Mouse (Mus musculus) G1E (cell line): ENCODE results near the gene Pik3r1. TPM values are rescaled to one million over a fixed set of nuclear protein-coding genes. Genes with fewer than 3 reads are reported as not detected.

Experiments used
- ATAC-seq: 2 replicates; pipeline ENCODE4 v1.8.0; 2016; ENCODE audit warnings: mild to moderate bottlenecking; ENCODE audit not compliant: insufficient number of reproducible peaks, poor library complexity, low FRiP score, severe bottlenecking; ENCODE audit errors: extremely low read depth
- DNase-seq: peaks from one replicate; pipeline ENCODE4 v3.0.0; 2012; ENCODE audit warnings: low spot score
- H3K27me3 ChIP-seq: 2 replicates; pipeline ENCODE4 v1.6.1; 2012; ENCODE audit warnings: mild to moderate bottlenecking, low read length, inconsistent platforms; ENCODE audit not compliant: insufficient read depth
- H3K36me3 ChIP-seq: replicated peaks from 2 replicates; pipeline ENCODE3; 2012; ENCODE audit warnings: mild to moderate bottlenecking, inconsistent platforms
- H3K4me1 ChIP-seq: 2 replicates; pipeline ENCODE4 v1.6.1; 2012; ENCODE audit warnings: low read depth, low read length, inconsistent platforms, mixed read lengths; ENCODE audit not compliant: insufficient read depth
- H3K4me3 ChIP-seq: 2 replicates; pipeline ENCODE4 v1.5.1; 2012; ENCODE audit warnings: low read depth, mild to moderate bottlenecking, inconsistent platforms, low read length, moderate library complexity, mixed read lengths
- H3K9me3 ChIP-seq: replicated peaks from 2 replicates; pipeline ENCODE4 v1.6.1; 2012; ENCODE audit warnings: inconsistent platforms
- CTCF ChIP-seq: IDR thresholded peaks from 2 replicates; pipeline ENCODE4 v1.5.1; 2012; ENCODE audit warnings: low read depth, low read length, inconsistent platforms, mixed read lengths
- GATA1 ChIP-seq: IDR thresholded peaks from 2 replicates; pipeline ENCODE4 v1.6.1; 2012; ENCODE audit warnings: borderline replicate concordance, low read length, inconsistent platforms, mixed read lengths
- GATA2 ChIP-seq: IDR thresholded peaks from 2 replicates; pipeline ENCODE4 v1.6.1; 2012; ENCODE audit warnings: low read depth, low read length, inconsistent platforms, borderline replicate concordance
- POLR2AphosphoS5 ChIP-seq: IDR thresholded peaks from 2 replicates; pipeline ENCODE4 v1.6.1; 2012; ENCODE audit warnings: low read depth, low read length, inconsistent platforms; ENCODE audit not compliant: insufficient replicate concordance
- TAL1 ChIP-seq: conservative IDR thresholded peaks from 2 replicates; pipeline ENCODE4 v1.6.1; 2012; ENCODE audit warnings: low read depth, low read length, inconsistent platforms, mixed read lengths
- polyA plus RNA-seq: library from polyadenylated mRNA; stranded (reverse); fragments of >175 nt; gene quantifications from 2 replicates; pipeline ENCODE4 v1.2.3, GENCODE M21; 2012
- total RNA-seq, 2 experiments: library from RNA; stranded (forward) in 1 of 2; stranded (reverse) in 1 of 2; fragments of 200-1000 nt in 1 of 2; fragments of >200 nt in 1 of 2; fragmentation: Nextera tagmentation in 1 of 2; gene quantifications; 2 replicates each; pipeline ENCODE4 v1.2.3; 2014 to 2017

The Pik3r1 gene
- total and polyA plus RNA-seq, 3 experiments, result 9.3 to 150 (median 111) TPM

GRCm38 (mm10) chr13:101769955-101770354 is 1.9 kb upstream of the Pik3r1 start:
- ATAC-seq (no peak), DNase-seq (no peak)
- H3K9me3 ChIP-seq, result no peaks in the 10 kb centered on the region
- TF ChIP-seq GATA2, result no peak
- TF ChIP-seq POLR2AphosphoS5, result no peak
- TF ChIP-seq CTCF, result no peak
- TF ChIP-seq GATA1, result no peak
- TF ChIP-seq TAL1, result no peak
- H3K27me3 ChIP-seq, result no peaks in the 10 kb centered on the region
- H3K4me3 ChIP-seq, result no peak overlapping the region; the same call in 1 of the 2 replicates
- peaks cover 4% of the 10 kb centered on the region for H3K36me3 ChIP-seq
- peaks cover 66% of the 10 kb centered on the region for H3K4me1 ChIP-seq

GRCm38 (mm10) chr13:101768630-101768991 is 594 bp upstream of the Pik3r1 start:
- TF ChIP-seq GATA1 (no peak), TAL1 (no peak), POLR2AphosphoS5 (no peak), CTCF (no peak), GATA2 (no peak)
- Histone ChIP-seq H3K4me3 (peak overlapping the region; percentile 98), H3K4me1 (peaks cover 71% of the 10 kb centered on the region), H3K9me3 (no peaks in the 10 kb centered on the region), H3K36me3 (peaks cover 13% of the 10 kb centered on the region), H3K27me3 (no peaks in the 10 kb centered on the region)
- DNase-seq (peak; percentile 33), ATAC-seq (peak; percentile 18; the same call in 1 of the 2 replicates)

- DNase-seq (peak; percentile 68), ATAC-seq (no peak)
These were observed 806 bp downstream of the Pik3r1 start for GRCm38 (mm10) chr13:101767013-101767808.

GRCm38 (mm10) chr13:101766605-101767012 is 1.4 kb downstream of the Pik3r1 start:
- Histone ChIP-seq H3K4me3 (peak overlapping the region; percentile 98), H3K27me3 (no peaks in the 10 kb centered on the region), H3K4me1 (peaks cover 72% of the 10 kb centered on the region), H3K9me3 (no peaks in the 10 kb centered on the region), H3K36me3 (peaks cover 23% of the 10 kb centered on the region)
- ATAC-seq (no peak), DNase-seq (no peak)
- TF ChIP-seq GATA2 (no peak), TAL1 (no peak), GATA1 (no peak), POLR2AphosphoS5 (no peak), CTCF (no peak)

More at GRCm38 (mm10) chr13:101767013-101767808, 806 bp downstream of the Pik3r1 start:
- H3K27me3 ChIP-seq, result no peaks in the 10 kb centered on the region
- TF ChIP-seq TAL1 (no peak), GATA1 (no peak), CTCF (no peak), POLR2AphosphoS5 (no peak), GATA2 (no peak)
- H3K36me3 ChIP-seq, result peaks cover 22% of the 10 kb centered on the region
- H3K4me3 ChIP-seq, result peak overlapping the region; percentile 98
- peaks cover 72% of the 10 kb centered on the region for H3K4me1 ChIP-seq
- H3K9me3 ChIP-seq, result no peaks in the 10 kb centered on the region

GRCm38 (mm10) chr13:101765976-101766375 is 2.0 kb downstream of the Pik3r1 start:
- Histone ChIP-seq H3K4me3 (peak overlapping the region; percentile 98), H3K9me3 (no peaks in the 10 kb centered on the region), H3K27me3 (no peaks in the 10 kb centered on the region), H3K4me1 (peaks cover 72% of the 10 kb centered on the region), H3K36me3 (peaks cover 25% of the 10 kb centered on the region)
- ATAC-seq, result no peak
- DNase-seq, result no peak
- no peak for TF ChIP-seq GATA1
- no peak for TF ChIP-seq CTCF
- no peak for TF ChIP-seq GATA2
- TF ChIP-seq POLR2AphosphoS5, result no peak
- no peak for TF ChIP-seq TAL1

- no peak for TF ChIP-seq GATA1
- no peak for TF ChIP-seq POLR2AphosphoS5
- no peak for TF ChIP-seq CTCF
- TF ChIP-seq GATA2, result no peak
- TF ChIP-seq TAL1, result no peak
- DNase-seq (no peak), ATAC-seq (no peak)
- peaks cover 28% of the 10 kb centered on the region for H3K36me3 ChIP-seq
- H3K27me3 ChIP-seq, result no peaks in the 10 kb centered on the region
- H3K4me1 ChIP-seq, result peaks cover 75% of the 10 kb centered on the region
- H3K4me3 ChIP-seq, result peak overlapping the region; percentile 58; the same call in 1 of the 2 replicates
- H3K9me3 ChIP-seq, result no peaks in the 10 kb centered on the region
These were observed 3.9 kb downstream of the Pik3r1 start for GRCm38 (mm10) chr13:101764111-101764510.
